Mouse (Mus musculus) spleen, adult 2 months (tissue): Measurements from ENCODE around the gene Olfr211.

Experiments used
- CTCF ChIP-seq: fragments of 200-500 bp; IDR thresholded peaks from 2 replicates; pipeline ENCODE4 v1.5.1; 2011; ENCODE audit warnings: mild to moderate bottlenecking, inconsistent platforms; ENCODE audit not compliant: insufficient read depth, insufficient read length, insufficient replicate concordance; ENCODE audit errors: extremely low read depth
- POLR2A ChIP-seq: fragments of 200-500 bp; IDR thresholded peaks from 2 replicates; pipeline ENCODE4 v1.6.1; 2011; ENCODE audit warnings: low read depth, low read length, inconsistent platforms

DNA sequence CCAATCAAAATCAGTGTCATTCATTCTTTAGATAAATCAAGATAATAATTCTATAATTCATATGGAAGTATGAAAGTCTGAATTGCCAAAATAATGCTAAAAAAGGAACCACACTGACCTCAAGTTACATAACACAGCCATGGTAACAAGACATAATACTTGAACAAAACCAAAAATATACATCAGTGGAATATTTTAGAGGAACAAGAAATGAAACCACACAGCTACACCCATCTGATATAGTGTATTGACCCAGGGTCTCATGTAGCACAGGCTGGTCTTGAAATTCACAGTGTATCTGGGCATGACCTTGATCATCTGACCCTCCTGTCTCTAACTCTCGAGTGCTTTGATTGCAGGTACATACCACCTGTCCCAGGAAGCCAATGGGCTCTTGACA, 2.1 kb upstream of the Olfr211 start:
- TF ChIP-seq CTCF (no peak), POLR2A (no peak)
